Mouse (Mus musculus): Measurements from ENCODE around the gene Pcgf1. TPM values are rescaled to one million over a fixed set of nuclear protein-coding genes. Genes with fewer than 3 reads are reported as not detected.

Gene Pcgf1
- polyA plus RNA-seq, 1 experiment from 2014 or later, result 44.3 TPM

GRCm38 (mm10) chr6:83068221-83068620 is 9.4 kb upstream of the Pcgf1 start:
- no peak overlapping the region for H3K9ac ChIP-seq
- 4% methylated on average over 8 of the region's 8 CpGs for WGBS
- no peaks in the 10 kb centered on the region for H3K36me3 ChIP-seq
- peaks cover 100% of the 10 kb centered on the region for H3K27me3 ChIP-seq
- H3K9me3 ChIP-seq, result no peaks in the 10 kb centered on the region
- ATAC-seq (ENCODE audit: insufficient number of reproducible peaks, insufficient read depth, low FRiP score, low TSS enrichment, low read depth), result no peak
- no peak overlapping the region for H3K27ac ChIP-seq
- H3K4me1 ChIP-seq, result peaks cover 35% of the 10 kb centered on the region
- H3K4me3 ChIP-seq, result peak overlapping the region; percentile 33; the same call in 1 of the 2 replicates
- H3K4me2 ChIP-seq, result no peak overlapping the region

DNA sequence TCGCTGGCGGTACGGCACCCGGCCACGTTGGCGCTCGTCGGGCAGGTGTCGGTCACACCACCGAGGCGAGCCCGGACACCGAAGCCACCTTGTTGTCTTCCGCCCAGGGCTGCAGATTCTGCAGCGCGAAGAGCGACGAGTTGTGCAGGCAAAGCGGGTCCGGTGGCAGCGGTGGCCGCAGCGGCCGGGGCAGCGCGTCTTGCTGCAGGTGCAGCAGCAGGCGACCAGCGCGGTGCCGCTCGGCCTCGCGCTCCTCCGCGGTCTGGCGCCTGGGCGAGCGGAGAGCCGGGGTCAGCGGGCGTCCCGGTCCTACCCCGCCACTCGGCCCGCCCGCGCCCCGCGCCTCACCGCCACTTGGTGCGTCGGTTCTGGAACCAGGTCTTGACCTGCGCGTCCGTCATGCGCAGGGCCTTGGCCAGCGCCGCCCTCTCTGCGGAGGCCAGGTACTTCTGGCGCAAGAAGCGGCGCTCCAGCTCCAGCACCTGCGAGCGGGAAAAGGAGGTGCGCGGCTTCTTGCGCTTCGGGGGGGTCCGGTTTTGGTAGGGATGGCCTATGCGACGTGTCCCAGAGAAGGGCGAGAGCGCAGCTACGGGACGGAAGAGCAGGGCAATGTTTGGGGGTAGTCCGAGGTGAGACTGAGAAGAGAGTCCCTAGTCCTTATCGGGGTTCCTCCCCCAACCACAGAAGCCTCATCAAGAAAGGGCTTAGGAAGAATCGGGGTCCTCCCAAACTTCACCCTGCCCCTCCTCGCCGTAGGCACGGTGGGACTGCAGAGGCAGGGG is 8.8 kb upstream of the Pcgf1 start:
- H3K27ac ChIP-seq, result no peak overlapping the region
- peaks cover 99% of the 10 kb centered on the region for H3K27me3 ChIP-seq
- WGBS, result 2% methylated on average over 80 of the region's 81 CpGs
- H3K36me3 ChIP-seq, result no peaks in the 10 kb centered on the region
- no peaks in the 10 kb centered on the region for H3K9me3 ChIP-seq
- H3K4me2 ChIP-seq, result peak overlapping the region; percentile 41
- peaks cover 35% of the 10 kb centered on the region for H3K4me1 ChIP-seq
- no peak overlapping the region for H3K9ac ChIP-seq
- no peak for ATAC-seq (ENCODE audit: insufficient number of reproducible peaks, insufficient read depth, low FRiP score, low TSS enrichment, low read depth)
- H3K4me3 ChIP-seq, result peak overlapping the region; percentile 33

DNA sequence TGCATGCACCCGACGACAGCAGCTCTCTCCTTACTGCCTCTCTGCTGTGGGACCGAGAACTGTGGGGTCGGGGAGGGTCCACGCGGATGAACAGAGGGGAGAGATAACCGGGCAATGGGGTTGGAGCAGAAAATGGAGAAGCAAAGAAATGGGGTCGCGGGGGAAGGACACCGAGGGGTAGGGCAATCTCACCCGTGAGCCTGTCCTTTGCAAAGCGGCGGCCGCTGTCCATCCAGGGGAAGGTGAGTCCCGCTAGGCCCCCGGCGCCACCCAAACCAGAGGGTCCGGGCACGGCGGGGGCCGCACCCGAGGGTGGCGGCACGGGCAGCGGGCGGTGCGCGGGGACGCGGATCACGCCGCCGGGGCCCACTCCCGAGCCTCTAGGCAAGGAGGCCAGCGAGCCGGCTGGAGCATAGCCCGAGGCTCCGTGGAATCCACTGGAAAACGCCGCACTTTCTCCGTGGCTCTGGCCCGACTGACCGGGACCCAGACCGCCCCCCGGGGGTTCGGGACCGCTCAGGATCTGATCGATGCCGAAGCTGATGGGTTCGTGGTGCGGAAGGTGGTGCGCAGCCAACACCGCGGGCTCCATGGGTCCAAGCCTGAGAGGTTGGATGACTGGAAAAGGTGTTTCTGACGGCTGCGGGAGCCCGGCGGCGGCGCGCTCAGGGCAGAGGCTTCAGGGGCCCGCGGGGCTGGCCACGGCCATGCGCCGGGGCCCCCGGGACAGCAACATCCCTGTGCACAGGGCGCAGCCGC is 8.0 kb upstream of the Pcgf1 start:
- H3K4me1 ChIP-seq, result peaks cover 35% of the 10 kb centered on the region
- H3K9me3 ChIP-seq, result no peaks in the 10 kb centered on the region
- H3K27me3 ChIP-seq, result peaks cover 99% of the 10 kb centered on the region
- peak overlapping the region; percentile 33 for H3K4me3 ChIP-seq
- 0 out of 2 replicates have a peak overlapping the region, but pooled peaks have one; percentile 27 for H3K9ac ChIP-seq
- WGBS, result under 1% methylated on average over 66 of the region's 69 CpGs
- H3K36me3 ChIP-seq, result no peaks in the 10 kb centered on the region
- ATAC-seq (ENCODE audit: insufficient number of reproducible peaks, insufficient read depth, low FRiP score, low TSS enrichment, low read depth), result no peak; the same call in 1 of the 2 replicates
- H3K4me2 ChIP-seq, result peak overlapping the region; percentile 54
- H3K27ac ChIP-seq, result no peak overlapping the region

- H3K4me2 ChIP-seq, result peak within 1 kb of the TSS; percentile 54
- 1% methylated on average over 10 of the region's 10 CpGs for WGBS
- no peaks in the 10 kb centered on the region for H3K9me3 ChIP-seq
- H3K27ac ChIP-seq, result no peak within 1 kb of the TSS
- peak within 1 kb of the TSS; percentile 33 for H3K4me3 ChIP-seq
- 0 out of 2 replicates have a peak within 1 kb of the TSS, but pooled peaks have one; percentile 27 for H3K9ac ChIP-seq
- no peaks in the 10 kb centered on the region for H3K36me3 ChIP-seq
- H3K4me1 ChIP-seq, result peaks cover 35% of the 10 kb centered on the region
- peaks cover 99% of the 10 kb centered on the region for H3K27me3 ChIP-seq
- no peak for ATAC-seq (ENCODE audit: insufficient number of reproducible peaks, insufficient read depth, low FRiP score, low TSS enrichment, low read depth)
Measured at GRCm38 (mm10) chr6:83070247-83070310, 7.6 kb upstream of the Pcgf1 start, which contains the start of gene Tlx2. Gene Tlx2, minus strand, starts transcription at chr6:83070293.

DNA sequence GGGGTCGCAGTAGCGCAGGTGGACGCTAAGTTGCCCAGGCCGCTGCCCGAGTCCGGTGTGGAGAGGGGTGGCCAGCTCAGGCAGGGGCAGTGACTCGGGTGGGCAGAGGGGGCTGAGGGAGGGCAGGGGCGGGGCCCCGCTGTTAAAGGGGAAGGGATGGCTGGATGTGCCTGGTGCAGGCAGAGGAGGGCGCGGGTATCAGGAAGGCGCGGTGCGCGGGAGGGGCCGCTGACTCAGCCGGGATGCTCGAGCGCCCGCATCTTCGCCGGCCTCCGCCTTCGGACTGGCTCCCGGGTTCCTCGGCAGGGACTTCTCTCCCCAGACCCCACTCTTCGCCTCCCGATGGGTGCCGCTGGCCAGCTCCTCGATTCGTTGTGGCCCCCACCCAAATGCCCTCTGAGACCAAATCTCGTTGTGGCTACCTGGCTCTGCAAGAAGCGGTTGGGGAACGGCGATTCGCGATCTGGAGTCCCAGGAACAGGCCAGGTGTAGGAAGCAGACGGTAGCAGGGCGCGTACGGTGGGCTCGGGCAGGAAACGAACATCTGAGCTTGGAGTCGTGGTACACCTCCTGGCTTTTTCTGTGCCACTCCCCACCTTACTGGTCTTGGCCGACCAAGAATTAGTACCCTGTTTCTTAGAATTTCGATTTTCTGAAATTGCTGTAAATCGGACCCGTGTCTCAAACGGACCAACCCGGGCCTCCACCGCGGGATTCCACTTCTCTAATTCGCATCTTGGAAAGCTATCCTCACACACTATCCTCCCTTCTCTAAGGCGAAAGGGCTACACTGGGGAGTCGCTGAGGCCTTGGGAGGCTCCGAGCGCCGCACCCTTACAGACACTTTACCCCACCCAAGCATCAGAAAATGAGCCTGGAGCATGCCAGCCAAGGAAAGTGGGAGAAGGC is 7.1 kb upstream of the Pcgf1 start:
- Histone ChIP-seq H3K9me3 (no peaks in the 10 kb centered on the region), H3K4me2 (peak overlapping the region; percentile 54), H3K27me3 (peaks cover 99% of the 10 kb centered on the region), H3K4me1 (peaks cover 35% of the 10 kb centered on the region), H3K4me3 (peak overlapping the region; percentile 33), H3K9ac (0 out of 2 replicates have a peak overlapping the region, but pooled peaks have one; percentile 27), H3K36me3 (no peaks in the 10 kb centered on the region), H3K27ac (no peak overlapping the region)
- 1% methylated on average over 58 of the region's 58 CpGs for WGBS
- ATAC-seq (ENCODE audit: insufficient number of reproducible peaks, insufficient read depth, low FRiP score, low TSS enrichment, low read depth), result no peak

DNA sequence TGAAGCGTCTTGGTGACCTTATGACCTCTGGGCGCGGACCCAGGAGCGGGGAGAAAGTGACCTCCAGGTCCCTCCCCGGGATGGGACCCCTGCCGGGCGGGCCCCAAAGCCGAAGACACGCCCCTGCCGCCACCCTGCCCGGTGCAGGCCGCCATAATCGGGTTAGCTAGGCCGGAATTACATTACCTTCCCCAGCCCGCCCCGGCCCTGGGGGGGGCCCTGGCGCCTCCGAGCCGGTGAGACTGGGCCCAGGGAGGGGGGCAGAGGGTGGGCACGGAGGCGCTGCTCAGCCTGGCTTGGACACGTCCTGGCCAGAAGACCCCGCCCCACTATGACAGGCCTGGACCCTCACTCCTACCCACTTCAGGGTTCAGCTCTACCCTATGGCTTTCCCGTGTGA is 6.4 kb upstream of the Pcgf1 start:
- Histone ChIP-seq H3K27ac (no peak overlapping the region), H3K4me2 (peak overlapping the region; percentile 54), H3K36me3 (no peaks in the 10 kb centered on the region), H3K9ac (no peak overlapping the region), H3K4me3 (peak overlapping the region; percentile 33), H3K9me3 (no peaks in the 10 kb centered on the region), H3K4me1 (peaks cover 35% of the 10 kb centered on the region), H3K27me3 (peaks cover 97% of the 10 kb centered on the region)
- under 1% methylated on average over 24 of the region's 24 CpGs for WGBS
- 0 out of 2 replicates have a peak, but pooled peaks have one; percentile 29 for ATAC-seq (ENCODE audit: insufficient number of reproducible peaks, insufficient read depth, low FRiP score, low TSS enrichment, low read depth)

DNA sequence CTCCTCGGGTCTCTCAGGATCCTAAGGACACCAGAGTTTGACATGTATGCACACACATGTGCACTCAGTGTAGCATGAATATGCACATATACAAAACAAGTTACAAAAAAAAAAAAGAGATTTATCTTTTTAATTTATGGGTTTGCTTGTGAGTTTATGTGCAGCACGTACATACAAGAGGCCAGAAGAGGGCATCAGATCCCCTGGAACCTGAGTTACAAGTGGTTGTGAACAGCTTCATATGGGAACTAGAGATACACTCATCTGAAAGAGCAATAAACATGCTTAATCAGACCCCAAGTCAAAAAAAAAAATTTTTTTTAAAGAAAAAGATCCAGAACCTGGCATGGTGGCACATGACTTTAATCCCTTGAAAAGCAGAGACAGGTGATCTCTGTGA is 2.7 kb upstream of the Pcgf1 start:
- Histone ChIP-seq H3K4me2 (no peak overlapping the region), H3K27ac (no peak overlapping the region), H3K27me3 (peaks cover 64% of the 10 kb centered on the region), H3K9ac (no peak overlapping the region), H3K4me3 (no peak overlapping the region), H3K4me1 (peaks cover 35% of the 10 kb centered on the region), H3K9me3 (no peaks in the 10 kb centered on the region), H3K36me3 (peaks cover 5% of the 10 kb centered on the region)
- ATAC-seq (ENCODE audit: insufficient number of reproducible peaks, insufficient read depth, low FRiP score, low TSS enrichment, low read depth), result no peak
- 22% methylated on average over 2 of the region's 2 CpGs for WGBS

DNA sequence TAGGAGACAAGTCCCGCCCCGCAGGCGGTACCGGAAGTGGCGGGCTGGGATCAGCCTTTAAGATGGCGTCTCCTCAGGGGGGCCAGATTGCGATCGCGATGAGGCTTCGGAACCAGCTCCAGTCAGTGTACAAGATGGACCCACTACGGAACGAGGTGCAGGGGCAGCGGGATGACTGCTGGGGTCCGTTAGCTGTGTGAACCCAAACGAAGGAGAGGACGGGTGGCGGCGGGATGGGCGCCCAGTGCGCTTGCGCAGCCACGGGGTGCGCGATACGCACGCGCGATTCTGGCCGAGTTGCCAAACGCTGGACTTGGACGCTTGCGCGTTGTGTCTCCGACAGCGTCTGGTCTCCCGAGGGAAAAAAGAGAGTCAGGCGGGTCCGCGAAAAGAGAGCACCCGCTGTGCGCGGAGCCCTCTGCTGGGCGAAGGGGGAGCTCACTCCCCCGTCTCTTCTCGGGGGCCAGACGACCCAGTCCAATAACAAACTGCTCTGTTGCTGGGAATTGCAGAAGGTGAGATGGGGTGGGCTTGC is 722 bp downstream of the Pcgf1 start:
- Histone ChIP-seq H3K36me3 (peaks cover 31% of the 10 kb centered on the region), H3K4me1 (peaks cover 20% of the 10 kb centered on the region), H3K4me2 (peak overlapping the region; percentile 93), H3K27me3 (peaks cover 47% of the 10 kb centered on the region), H3K27ac (peak overlapping the region; percentile 88), H3K4me3 (peak overlapping the region; percentile 81), H3K9ac (peak overlapping the region; percentile 85), H3K9me3 (no peaks in the 10 kb centered on the region)
- ATAC-seq (ENCODE audit: insufficient number of reproducible peaks, insufficient read depth, low FRiP score, low TSS enrichment, low read depth), result peak; percentile 90
- 0% methylated on average over 46 of the region's 46 CpGs for whole genome bisulfite sequencing

DNA sequence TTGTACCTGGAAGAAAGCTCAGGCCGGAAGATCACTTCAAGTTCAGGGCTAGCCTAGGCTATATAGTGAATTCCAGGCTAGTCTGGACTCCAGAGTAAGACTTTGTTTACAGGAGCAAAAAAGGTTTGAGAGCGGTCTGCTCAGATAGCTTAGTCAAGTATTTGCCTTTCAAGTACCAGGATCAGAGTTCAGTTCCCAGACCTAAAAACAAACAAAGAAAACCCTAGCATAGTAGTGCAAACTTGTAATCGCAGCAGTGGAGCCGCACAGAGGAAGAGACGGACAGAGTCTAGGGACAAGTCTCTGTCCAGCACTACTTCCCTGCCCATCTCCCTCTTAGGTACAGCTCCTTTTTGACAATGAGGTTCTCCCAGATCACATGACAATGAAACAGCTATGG is 2.5 kb downstream of the Pcgf1 start:
- no peak overlapping the region for H3K9ac ChIP-seq

DNA sequence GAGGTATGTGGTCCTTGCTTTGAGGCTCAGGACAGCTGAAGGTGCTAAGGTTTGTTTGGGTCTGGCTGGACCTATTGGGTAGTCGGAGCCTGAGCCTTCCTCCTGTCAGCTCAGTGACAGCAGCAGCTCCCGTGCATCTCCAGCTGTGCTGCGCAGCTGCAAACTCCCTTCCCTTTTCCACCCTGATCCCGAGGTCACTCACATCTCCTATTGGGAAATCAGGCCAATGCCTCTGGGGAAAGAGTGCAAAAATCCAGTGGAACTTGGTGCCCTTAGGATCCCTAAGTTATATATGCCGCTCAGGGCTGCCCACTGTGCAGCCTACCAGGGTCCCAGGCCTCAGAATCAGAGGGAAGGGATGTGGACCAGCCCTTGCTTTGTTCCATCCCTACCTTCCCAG is 5.8 kb downstream of the Pcgf1 start:
- 16% methylated on average over 5 of the region's 5 CpGs for WGBS
- H3K4me1 ChIP-seq, result peaks cover 43% of the 10 kb centered on the region
- ATAC-seq (ENCODE audit: insufficient number of reproducible peaks, insufficient read depth, low FRiP score, low TSS enrichment, low read depth), result no peak
- H3K4me3 ChIP-seq, result no peak overlapping the region
- no peak overlapping the region for H3K4me2 ChIP-seq
- H3K27me3 ChIP-seq, result peaks cover 67% of the 10 kb centered on the region
- peaks cover 31% of the 10 kb centered on the region for H3K36me3 ChIP-seq
- H3K27ac ChIP-seq, result no peak overlapping the region
- peak overlapping the region; percentile 36; the same call in 1 of the 2 replicates for H3K9ac ChIP-seq
- H3K9me3 ChIP-seq, result no peaks in the 10 kb centered on the region

More for the DNA sequence above, 2.5 kb downstream of the Pcgf1 start:
- no peak for ATAC-seq (ENCODE audit: insufficient number of reproducible peaks, insufficient read depth, low FRiP score, low TSS enrichment, low read depth)
- Histone ChIP-seq H3K4me2 (no peak overlapping the region), H3K27me3 (peaks cover 47% of the 10 kb centered on the region), H3K4me1 (peaks cover 31% of the 10 kb centered on the region), H3K27ac (no peak overlapping the region), H3K9me3 (no peaks in the 10 kb centered on the region), H3K4me3 (no peak overlapping the region), H3K36me3 (peaks cover 31% of the 10 kb centered on the region)
- 95% methylated on average over 5 of the region's 5 CpGs for WGBS

GRCm38 (mm10) chr6:83084477-83084876 is 6.8 kb downstream of the Pcgf1 start:
- H3K9ac ChIP-seq, result no peak overlapping the region
- H3K4me2 ChIP-seq, result no peak overlapping the region
- 7% methylated on average over 6 of the region's 6 CpGs for WGBS
- peaks cover 31% of the 10 kb centered on the region for H3K36me3 ChIP-seq
- H3K27me3 ChIP-seq, result peaks cover 76% of the 10 kb centered on the region
- peaks cover 35% of the 10 kb centered on the region for H3K4me1 ChIP-seq
- H3K9me3 ChIP-seq, result no peaks in the 10 kb centered on the region
- no peak overlapping the region for H3K27ac ChIP-seq
- no peak for ATAC-seq (ENCODE audit: insufficient number of reproducible peaks, insufficient read depth, low FRiP score, low TSS enrichment, low read depth)
- H3K4me3 ChIP-seq, result no peak overlapping the region
